Mouse (Mus musculus) left cerebral cortex, postnatal 10 days (tissue): ENCODE results near the gene Fbxl5. TPM values are rescaled to one million over a fixed set of nuclear protein-coding genes. Genes with fewer than 3 reads are reported as not detected.
A peak's percentile ranks its signal among the peaks of the same experiment; 100 is the strongest.

Experiments used
- DNase-seq, 2 experiments: peaks; one replicate each; pipeline ENCODE4 v3.0.0; 2021 to 2022; ENCODE audit warnings: low spot score in 2 of 2, mixed read lengths in 1 of 2; ENCODE audit errors: extremely low spot score in 1 of 2
- intact Hi-C: fragments of 180-260 bp; cut with DNase I; formaldehyde crosslinking; loops from one replicate; pipeline ENCODE4 v1.15.1; 2025
- total RNA-seq, 2 experiments: library from RNA; stranded (reverse); gene quantifications; 2 replicates each; pipeline ENCODE4 v1.2.3; 2021

Fbxl5 gene
- 10 to 100 TPM; 82.9 TPM for total RNA-seq

DNA sequence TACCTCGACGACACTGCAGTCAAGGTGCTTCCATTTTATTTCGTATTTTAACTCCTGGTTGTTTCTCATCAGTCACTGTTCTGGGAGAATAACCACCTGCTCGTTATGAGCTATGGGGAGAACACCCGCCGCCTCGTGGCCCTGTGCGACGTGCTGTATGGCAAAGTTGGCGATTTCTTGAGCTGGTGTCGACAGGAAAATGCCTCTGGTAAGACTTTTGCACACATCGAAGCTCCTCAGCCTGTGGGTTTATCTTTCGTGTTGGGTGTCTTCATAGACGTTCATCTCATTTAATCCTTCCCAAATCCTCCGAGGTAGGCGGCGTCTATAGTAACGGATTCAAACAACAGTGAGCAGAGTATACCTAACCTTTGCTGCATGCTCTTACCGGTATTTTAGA, at the start of gene Fbxl5:
Fbxl5 (minus strand) TSS at position 101 of the 400 bp plus-strand sequence.
- intact Hi-C loops = no loop called here
- no peak for DNase-seq

DNA sequence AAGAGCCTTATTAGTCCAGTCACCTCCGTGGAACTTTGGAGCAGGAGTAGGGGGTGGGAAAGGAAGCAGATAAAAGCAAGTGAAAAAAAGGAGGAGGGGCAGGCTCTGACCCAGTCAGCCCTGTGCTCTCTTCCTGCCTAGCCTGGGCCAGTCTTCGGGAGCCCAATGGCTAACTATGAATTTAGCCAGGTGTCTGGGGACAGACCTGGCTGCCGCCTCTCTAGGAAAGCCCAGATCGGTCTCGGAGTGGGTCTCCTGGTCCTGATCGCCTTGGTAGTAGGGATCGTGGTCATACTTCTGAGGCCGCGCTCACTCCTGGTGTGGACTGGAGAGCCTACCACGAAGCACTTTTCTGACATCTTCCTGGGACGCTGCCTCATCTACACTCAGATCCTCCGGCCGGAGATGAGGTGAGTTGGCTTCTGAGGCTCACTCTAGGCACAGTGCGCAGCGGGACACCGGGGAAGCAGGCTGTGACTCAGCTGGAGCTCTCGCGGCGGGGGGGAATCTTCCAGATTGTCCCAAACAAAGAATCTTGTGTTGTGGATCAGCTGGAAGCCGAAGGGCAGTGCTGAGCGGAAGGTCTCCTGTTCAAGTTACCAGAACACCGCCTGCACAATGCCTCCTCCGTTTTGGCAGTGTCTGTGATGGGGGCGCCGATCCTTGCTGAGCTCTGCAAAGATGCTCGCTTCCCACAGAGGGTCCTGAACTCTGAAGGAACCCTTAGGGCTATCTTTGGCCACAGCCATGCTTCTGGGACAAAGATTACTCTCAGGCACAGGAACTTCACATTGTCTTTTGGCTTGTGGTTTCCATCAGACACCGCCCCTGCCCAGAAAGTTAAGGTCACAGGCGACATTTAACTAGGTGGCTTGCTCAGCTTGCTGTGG, 47.5 kb upstream of the Fbxl5 start:
- intact Hi-C loops = no loop called here
- DNase-seq = peak in 1 of 2 experiments; percentile 81

DNA sequence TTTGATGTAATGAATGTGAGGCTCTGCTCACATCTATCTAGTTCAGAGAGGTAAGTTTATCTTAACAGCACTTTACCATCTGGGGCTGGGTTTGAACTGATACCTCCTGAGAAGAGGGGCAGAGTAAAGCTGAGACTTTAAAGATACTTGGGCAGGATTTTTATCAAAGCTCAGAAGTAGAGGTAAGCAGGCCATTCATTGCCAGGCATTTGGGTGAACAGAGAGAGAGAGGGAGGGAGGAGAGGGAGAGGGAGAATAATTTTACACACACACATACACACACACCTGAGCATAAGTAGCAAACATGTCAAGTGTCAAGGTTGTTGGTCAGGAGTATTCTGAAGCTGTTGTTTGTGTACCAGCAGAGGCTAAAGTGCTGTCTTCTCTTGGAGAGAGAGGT, 46.8 kb upstream of the Fbxl5 start, which contains the start of gene Cd38:
Cd38 (plus strand) TSS at position 301 of the 400 bp plus-strand sequence.
- no peak for DNase-seq
- intact Hi-C loops = no loop called here

DNA sequence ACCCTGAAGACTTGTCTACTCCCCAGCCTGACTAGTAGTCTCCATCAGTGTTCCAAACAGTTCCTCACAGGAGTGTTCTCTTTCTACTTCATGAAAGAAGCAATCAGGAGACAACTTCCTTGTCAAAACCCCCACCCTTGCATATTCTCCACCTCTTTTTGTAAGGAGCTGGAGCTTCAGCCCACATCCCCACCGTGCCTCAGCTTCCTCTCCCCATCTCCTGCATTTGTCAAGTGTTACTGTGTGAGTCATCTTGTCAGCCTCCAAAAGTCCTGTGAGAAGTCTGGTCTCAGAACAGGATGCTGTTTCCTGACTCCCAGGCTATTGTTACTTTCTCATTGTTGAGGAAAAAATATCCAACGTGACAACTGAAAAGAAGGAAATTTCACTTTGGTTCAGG, 43.9 kb upstream of the Fbxl5 start:
- no peak for DNase-seq

DNA sequence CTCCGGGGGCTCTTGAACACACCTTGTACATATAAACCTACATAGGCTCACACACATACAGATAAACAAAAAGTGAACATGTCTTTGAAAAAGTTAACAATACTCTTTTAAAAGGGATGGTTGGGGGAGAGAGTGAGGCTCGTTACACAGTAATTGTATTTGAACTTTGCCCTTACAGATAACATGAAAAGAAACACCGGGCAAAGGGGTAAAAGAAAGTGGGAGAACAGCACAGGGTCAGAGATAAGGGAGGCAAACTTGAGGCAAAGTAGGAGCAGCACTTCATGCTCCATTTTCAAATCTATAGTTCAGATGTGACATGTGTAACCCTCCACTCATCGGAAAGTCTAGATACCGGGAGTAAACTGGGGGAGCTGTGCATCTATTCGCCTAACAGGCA, 42.2 kb upstream of the Fbxl5 start:
- intact Hi-C loops = no loop called here

More for the DNA sequence above, 43.9 kb upstream of the Fbxl5 start:
- intact Hi-C loops = no loop called here

DNA sequence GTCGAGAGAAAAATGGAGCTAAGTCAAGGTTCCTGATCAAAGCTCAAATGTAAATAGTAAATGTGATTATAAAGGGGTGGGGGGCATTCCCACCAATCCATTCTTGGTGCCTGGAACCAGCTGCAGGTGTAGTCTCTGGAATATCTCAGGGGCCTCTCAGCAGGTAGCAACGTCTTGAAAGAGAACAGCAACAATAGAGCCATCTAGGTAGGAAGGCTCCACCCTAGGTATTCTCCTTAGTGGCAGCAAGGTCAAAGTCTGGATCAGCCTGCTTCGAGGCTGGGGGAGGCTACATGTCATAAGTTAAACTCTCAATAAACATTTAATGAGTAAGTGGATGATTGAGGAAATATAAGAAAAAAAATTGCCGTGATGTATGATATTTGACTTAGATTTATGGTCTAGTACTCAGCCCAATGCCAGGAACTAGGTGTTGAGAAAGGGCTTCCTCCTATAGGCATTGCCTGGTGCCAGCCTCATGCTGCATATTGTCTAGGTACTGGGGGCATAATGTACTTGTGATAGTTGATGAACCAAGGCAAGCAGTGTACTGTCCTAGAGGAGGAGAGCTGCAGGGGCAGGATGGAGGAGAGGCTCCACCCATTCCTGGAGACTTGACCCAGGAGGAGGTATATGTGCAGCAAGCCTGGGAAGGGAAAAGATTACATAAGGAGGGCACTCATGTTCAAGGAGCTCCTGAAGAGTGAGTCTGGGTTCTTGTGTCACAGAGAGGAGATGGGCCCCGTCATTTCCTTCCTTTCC, 39.4 kb upstream of the Fbxl5 start:
- DNase-seq = no peak

More for the DNA sequence above, 42.2 kb upstream of the Fbxl5 start:
- DNase-seq = no peak

DNA sequence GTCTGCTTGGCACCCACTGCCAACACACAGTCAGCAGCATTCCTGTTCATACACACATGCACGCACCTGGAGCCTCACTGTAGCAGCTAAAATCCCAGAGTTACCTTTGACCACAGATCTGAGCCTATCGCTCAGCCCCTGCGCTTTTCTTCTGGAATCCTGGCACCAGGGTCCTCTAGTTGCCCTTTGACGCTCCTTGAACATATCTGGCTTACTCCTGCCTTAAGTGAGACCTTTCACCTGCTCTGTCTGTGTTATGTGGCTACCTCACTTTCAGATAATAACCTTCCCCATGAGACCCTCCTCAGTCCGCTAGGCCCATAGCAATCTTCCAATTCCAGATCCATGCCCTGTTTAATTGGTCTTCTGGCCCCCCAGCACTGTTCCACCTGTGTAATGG, 38.7 kb upstream of the Fbxl5 start:
- intact Hi-C loops = no loop called here
- DNase-seq = no peak

More for the DNA sequence above, 39.4 kb upstream of the Fbxl5 start:
- intact Hi-C loops = no loop called here

- intact Hi-C loops = no loop called here
- DNase-seq = no peak
Observed at GRCm38 (mm10) chr5:43859663-43860062, 38.2 kb upstream of the Fbxl5 start.

DNA sequence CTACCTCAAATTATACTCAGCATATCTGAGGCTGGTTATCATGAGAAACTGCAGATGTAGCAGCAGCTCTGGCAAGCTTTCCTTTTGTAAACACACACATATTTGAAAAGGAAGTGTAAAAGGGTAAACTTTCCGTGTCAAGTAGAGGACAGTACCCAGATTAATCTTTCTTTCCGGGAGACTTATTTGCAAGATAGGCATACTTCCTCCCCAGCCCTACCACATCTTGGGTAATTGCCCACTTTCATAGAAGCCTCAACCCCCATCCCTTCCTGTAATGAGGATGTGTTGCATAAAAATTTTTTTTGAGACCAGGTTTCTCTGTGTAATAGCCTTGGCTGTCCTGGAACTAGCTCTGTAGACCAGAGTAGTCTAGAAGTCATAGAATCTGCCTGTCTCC, 34.3 kb upstream of the Fbxl5 start:
- intact Hi-C loops = no loop called here
- DNase-seq = no peak

- intact Hi-C loops = no loop called here
- no peak for DNase-seq
Observed at GRCm38 (mm10) chr5:43853868-43854488, 32.5 kb upstream of the Fbxl5 start.

DNA sequence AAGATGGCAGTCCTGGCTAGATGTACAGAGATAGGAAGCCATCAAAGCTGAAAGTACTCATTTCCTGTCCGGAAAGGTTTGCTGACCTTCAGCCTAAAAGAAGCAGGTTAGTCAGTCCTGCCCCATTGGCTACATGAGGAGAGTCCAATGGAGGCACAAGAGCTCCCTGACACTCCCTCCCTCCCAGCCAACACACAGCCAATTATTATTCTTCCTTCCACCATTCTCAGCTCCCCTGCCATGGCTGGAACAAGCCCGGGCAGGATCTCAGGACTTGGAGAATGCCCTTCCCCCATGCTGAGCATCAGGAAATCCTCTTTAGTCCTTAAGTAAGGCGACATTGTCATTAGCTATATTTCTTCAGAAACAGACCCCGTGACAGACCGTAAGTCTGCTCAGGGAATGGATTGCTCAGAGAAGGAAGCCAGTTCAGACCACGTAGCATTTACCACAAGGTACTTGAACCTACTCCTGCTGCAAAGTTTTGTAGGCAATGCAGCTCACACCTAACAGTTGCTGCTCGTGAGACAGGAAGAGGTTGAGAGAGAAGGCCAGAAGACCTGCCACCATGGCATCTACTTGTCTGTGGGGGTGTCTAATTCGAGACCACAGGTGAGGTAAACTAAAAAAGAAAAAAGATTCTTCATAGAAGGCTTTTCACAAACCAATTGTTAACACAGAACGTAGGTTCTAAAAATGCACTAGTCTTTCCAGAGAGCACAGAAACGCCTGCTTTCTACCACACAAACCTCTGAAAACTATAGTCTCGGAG, 31.8 kb upstream of the Fbxl5 start:
- intact Hi-C loops = no loop called here
- no peak for DNase-seq

DNA sequence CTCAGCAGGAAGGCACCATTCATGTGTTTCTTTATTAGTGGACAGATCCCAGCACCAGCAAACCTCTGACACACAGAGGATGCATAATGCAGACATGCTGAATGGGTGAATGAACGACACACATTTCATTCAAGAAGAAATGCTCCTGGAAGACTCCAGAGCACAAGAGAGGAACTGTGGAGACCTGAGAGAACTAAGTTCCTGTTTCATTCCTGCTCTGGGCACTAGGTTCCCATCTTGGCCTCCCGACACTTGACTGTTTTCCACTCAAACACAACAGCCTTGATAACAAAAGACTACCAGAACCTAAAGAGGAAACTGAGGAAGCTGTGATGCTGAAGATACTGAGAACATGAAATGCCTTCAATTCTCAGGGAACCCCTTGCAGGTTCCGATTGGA, 26.8 kb upstream of the Fbxl5 start:
- intact Hi-C loops = loop anchor here (5.0 kb wide), 1 partner anchor 34 kb away; no protein-coding TSS in a partner anchor

DNA sequence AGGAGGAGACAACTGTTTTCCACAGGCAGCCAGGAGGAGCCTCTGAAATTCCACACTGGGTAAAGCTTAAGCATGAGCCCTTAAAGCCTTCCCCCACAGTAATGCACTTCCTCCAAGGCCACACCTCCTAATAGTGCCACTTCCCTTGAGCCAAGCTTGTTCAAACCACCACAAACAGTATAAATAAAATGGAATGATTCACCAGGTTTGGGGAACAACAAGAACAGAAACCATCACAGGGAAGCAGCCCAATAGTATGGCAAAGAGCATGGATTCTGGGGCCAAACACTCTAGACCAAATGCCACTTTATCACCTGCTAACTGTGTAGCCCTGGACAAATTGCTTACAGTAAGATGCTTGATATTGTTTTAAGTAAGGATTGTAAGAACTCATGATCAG, 26.1 kb upstream of the Fbxl5 start:
- intact Hi-C loops = loop anchor here (5.0 kb wide), 1 partner anchor 35 kb away; no protein-coding TSS in a partner anchor
- DNase-seq = no peak

More for the DNA sequence above, 26.8 kb upstream of the Fbxl5 start:
- no peak for DNase-seq

- intact Hi-C loops = loop anchor here (5.0 kb wide), 1 partner anchor 36 kb away; no protein-coding TSS in a partner anchor
Observed at GRCm38 (mm10) chr5:43846227-43846626, 24.8 kb upstream of the Fbxl5 start.

DNA sequence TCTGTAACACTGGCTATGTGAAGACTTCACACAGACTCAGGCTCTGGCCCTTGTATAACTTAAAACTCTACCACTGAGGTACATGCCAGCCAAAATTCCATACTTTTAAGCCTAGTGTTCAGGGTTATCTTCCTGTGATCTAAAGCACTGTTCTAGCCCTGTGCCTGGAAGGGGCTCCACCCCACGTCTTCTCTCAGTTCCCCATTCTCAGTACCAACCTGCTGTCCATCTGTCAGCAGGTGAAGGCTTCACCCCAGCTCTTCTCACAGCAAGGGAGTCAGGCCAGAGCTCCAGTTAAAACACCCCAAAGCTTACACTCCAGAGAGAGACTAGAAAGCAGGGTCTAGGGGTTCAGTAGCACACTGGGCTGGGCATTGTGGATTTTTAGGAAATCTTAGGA, 24.2 kb upstream of the Fbxl5 start:
- intact Hi-C loops = loop anchor here (5.0 kb wide), 1 partner anchor 37 kb away; no protein-coding TSS in a partner anchor
- DNase-seq = no peak

More at GRCm38 (mm10) chr5:43846227-43846626, 24.8 kb upstream of the Fbxl5 start:
- no peak for DNase-seq

- no peak for DNase-seq
- intact Hi-C loops = loop anchor here (5.0 kb wide), 1 partner anchor 37 kb away; no protein-coding TSS in a partner anchor
Observed at GRCm38 (mm10) chr5:43845083-43845482, 23.6 kb upstream of the Fbxl5 start.

DNA sequence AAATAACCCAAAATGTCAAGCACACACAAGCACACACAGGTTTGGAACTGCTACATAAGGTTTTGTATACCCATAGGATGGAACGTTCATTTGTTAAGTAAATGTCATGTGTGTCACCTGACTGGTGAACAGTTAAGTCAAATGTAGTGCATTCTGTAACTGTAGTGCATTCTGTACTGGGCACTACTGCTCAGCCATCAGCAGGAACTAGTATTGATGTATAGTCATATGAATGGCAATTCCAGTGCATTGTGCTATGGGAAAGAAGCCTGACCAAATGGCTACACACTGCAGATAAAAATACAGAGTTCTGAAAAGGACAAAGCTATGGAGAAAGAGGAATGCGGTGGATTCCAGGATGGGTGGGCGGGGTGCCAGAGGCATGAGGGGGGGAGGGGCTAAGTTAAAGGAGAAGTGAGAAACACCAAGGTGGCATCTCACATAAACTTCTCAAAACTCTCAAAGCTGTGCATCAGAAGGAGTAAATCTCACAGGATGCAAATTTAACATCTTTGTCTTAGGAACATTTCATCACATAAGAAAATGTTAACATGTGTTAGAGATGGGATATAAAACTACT, 21.2 kb upstream of the Fbxl5 start:
- no peak for DNase-seq
- intact Hi-C loops = loop anchor here (5.0 kb wide), 2 partner anchors 145 to 420 kb away; no protein-coding TSS in a partner anchor

GRCm38 (mm10) chr5:43842011-43842285, 20.5 kb upstream of the Fbxl5 start:
- DNase-seq = no peak

More at GRCm38 (mm10) chr5:43842011-43842285, 20.5 kb upstream of the Fbxl5 start:
- intact Hi-C loops = loop anchor here (5.0 kb wide), 2 partner anchors 145 to 420 kb away; no protein-coding TSS in a partner anchor
